Mouse (Mus musculus) naive thymus-derived CD4-positive, alpha-beta T cell, adult 2 months (primary cell): ENCODE data around the gene Fcgr1.
"Not testable (repeated sequence)": the region's sequence is repeated elsewhere in the genome, so short reads cannot be mapped to it uniquely, and the experiment has no call there.

Source experiments
- DNase-seq: peaks from one replicate; pipeline ENCODE4 v3.0.0-alpha.2; 2011; ENCODE audit warnings: low read depth

The Fcgr1 gene

DNA sequence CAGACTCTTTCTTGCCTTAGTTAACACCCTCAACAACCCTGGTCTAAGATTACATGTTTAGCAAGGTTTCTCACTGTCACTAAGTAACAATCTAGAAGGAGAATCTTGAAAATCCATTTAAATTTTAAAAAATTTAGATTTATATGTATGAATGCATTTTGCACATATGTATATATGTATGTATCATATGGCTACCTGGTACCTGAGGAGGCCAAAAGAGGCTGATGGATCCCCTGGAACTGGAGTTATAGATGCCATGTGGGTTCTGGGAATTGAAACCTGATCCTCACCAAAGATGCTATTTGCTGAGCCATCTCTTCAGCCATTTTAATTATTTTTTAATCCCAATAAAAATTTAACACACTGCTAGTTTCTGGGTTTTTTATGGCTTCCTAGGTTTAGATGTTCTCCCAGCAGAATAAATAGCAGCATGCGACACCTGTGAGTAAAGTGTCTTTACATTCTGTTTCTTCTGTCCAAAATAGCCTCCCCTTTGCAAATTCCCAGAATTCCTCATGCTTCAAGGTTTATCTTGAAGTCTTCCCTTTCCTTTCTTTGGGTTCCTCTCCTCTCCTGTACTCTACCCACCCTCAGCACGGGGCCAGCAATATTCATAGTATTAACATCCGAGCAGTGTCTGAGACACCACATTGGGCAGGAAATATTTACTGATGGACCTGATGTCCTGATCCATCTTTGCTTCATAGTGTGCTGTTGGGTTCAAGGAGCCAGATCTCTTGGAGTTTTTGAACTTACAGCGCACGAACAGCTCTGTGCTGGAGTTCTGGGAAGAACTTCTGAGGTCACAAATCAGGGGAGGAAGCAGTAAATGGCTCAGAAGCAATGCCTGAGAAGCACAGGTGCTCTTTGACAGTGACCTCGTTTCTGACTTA, 45.4 kb downstream of the Fcgr1 start:
- DNase-seq, result no peak

GRCm38 (mm10) chr3:96247356-96248140, 46.2 kb downstream of the Fcgr1 start:
- DNase-seq, result no peak

GRCm38 (mm10) chr3:96246427-96246856, 47.3 kb downstream of the Fcgr1 start, which contains the start of gene Hist2h3c1:
Hist2h3c1 (plus strand) TSS chr3:96246685.
- not testable (repeated sequence) for DNase-seq

DNA sequence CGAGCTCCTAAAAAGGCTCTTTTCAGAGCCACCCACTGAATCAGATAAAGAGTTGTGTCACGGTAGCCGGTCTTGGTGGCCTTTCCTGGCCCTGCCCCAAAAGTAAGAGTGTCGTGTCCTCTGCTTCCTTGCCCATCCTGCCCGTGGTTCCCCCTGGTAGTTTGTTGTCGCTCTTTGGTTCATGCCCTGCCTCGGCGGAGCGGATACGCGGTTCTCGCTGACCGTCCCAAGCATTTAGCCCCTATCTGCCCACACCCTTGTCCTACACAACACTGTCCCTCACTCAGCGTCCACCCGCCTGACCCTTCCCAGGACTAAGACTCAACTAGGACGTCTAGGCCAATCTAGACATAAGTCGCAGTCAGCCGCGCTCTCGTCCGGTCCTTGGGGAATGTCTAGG, 47.8 kb downstream of the Fcgr1 start:
- DNase-seq, result not testable (repeated sequence)

GRCm38 (mm10) chr3:96245003-96245886, 48.5 kb downstream of the Fcgr1 start, which contains the start of gene Hist2h2aa1:
Hist2h2aa1 (plus strand) TSS chr3:96245497.
- DNase-seq, result peak; percentile 90

DNA sequence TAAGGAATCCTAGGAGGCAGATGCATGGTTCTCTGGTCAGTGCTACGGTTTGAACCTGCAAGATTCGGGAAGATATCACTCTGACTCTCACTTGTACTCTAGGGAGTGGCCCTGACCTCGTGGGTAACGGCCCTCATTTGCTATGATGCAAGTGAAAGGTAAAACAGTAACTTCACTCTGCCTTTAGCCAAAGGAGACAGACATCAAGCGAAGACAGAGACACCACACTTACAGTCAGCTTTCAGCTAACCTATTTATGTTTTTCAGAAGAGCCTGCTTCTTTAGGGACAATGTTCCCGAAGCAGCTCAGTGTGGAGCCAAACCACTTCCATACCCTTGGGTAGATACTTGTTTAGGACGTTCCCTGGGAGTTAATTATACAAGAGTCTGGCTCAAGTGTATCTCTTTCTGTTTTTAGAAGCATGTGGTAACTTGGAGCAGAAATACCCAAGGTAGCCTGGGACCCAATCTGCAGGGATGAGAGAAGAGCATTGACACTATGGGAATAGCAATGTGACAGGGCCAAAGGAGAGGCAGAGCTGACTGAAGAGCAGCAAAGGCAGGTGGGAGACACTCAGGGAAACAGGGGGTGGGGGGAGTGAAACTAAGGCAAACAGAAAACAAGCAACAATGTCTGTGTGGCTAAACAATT, 49.7 kb downstream of the Fcgr1 start:
- no peak for DNase-seq

GRCm38 (mm10) chr3:96240799-96241197, 53.0 kb downstream of the Fcgr1 start:
- DNase-seq, result no peak

DNA sequence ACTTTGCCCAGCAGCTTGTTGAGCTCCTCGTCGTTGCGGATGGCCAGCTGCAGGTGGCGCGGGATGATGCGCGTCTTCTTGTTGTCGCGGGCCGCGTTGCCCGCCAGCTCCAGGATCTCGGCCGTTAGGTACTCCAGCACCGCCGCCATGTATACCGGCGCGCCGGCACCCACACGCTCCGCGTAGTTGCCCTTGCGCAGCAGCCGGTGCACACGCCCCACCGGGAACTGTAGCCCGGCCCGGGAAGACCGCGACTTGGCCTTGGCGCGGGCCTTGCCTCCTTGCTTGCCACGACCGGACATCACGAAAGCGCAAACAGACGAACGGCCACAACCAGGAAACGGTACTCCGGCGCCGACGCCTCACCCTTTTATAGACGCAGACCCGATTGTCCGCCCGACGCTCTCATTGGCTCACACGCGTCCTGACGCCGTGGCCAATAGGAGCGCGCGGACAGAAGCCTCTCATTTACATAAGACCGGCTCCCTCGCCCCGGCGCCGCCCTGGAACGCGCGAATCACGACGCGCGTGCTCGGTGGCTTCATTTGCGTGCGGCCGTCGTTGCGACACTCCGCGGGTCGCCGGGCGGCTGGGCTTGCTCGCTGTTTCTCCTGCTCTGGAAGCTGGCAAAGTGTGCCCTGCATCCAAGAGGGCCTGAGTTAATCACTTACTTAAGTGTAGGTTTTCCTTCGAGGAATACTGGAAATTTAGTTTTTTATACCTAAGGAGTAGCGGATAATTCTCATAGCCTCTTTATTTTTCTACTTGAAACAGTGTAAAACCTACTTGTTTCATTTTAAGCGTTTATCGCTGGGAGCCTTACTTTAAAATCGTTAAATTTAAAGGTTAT, 53.6 kb downstream of the Fcgr1 start, which contains the start of gene Hist2h2aa2:
Gene Hist2h2aa2 (minus strand): TSS at position 328 of the 850 bp plus-strand sequence.
- DNase-seq, result peak; percentile 74

GRCm38 (mm10) chr3:96238954-96239793, 54.6 kb downstream of the Fcgr1 start, which contains the start of gene Hist2h3c2:
Hist2h3c2 (minus strand) TSS chr3:96239127.
- not testable (repeated sequence) for DNase-seq

GRCm38 (mm10) chr3:96237904-96238511, 55.8 kb downstream of the Fcgr1 start:
- DNase-seq, result peak; percentile 51

- no peak for DNase-seq
Measured at GRCm38 (mm10) chr3:96237335-96237903, 56.4 kb downstream of the Fcgr1 start.

GRCm38 (mm10) chr3:96236834-96237334, 56.9 kb downstream of the Fcgr1 start:
- DNase-seq, result no peak

- no peak for DNase-seq
Measured at GRCm38 (mm10) chr3:96235836-96236235, 57.9 kb downstream of the Fcgr1 start.

- DNase-seq, result peak; percentile 61
Measured at GRCm38 (mm10) chr3:96234914-96235313, 58.9 kb downstream of the Fcgr1 start.
